Mouse (Mus musculus) hindbrain, postnatal 0 days (tissue): Measurements from ENCODE around the gene Lrrc8b. TPM values are rescaled to one million over a fixed set of nuclear protein-coding genes. Genes with fewer than 3 reads are reported as not detected.

Experiments used
- ATAC-seq: fragments of 200-750 bp; cut with Nextera tagmentation; 2 replicates; pipeline ENCODE4 v1.8.0; 2017; ENCODE audit warnings: mild to moderate bottlenecking, moderate TSS enrichment, moderate library complexity
- DNase-seq: peaks from one replicate; pipeline ENCODE4 v3.0.0-alpha.2; 2015; ENCODE audit warnings: low spot score
- H3K27ac ChIP-seq: fragments of 300-500 bp; sonication (generic); 2 replicates; pipeline ENCODE4 v1.5.1; 2014; ENCODE audit warnings: mild to moderate bottlenecking
- H3K27me3 ChIP-seq: fragments of 300-500 bp; sonication (generic); 2 replicates; pipeline ENCODE4 v1.6.1; 2014; ENCODE audit warnings: low read length, mixed read lengths; ENCODE audit not compliant: insufficient read depth
- H3K36me3 ChIP-seq: fragments of 300-500 bp; sonication (generic); 2 replicates; pipeline ENCODE4 v1.6.1; 2014; ENCODE audit warnings: low read length, mixed read lengths; ENCODE audit not compliant: insufficient read depth
- H3K4me1 ChIP-seq: fragments of 300-500 bp; sonication (generic); 2 replicates; pipeline ENCODE4 v1.6.1; 2014; ENCODE audit warnings: antibody characterized with exemption, low read length, mixed read lengths; ENCODE audit not compliant: insufficient read depth
- H3K4me2 ChIP-seq: fragments of 300-500 bp; sonication (generic); 2 replicates; pipeline ENCODE4 v1.6.1; 2014; ENCODE audit warnings: low read depth, mild to moderate bottlenecking, low read length, moderate library complexity, mixed read lengths
- H3K4me3 ChIP-seq: fragments of 300-500 bp; sonication (generic); 2 replicates; pipeline ENCODE4 v1.5.1; 2014; ENCODE audit warnings: low read length
- H3K9ac ChIP-seq: fragments of 300-500 bp; sonication (generic); replicated peaks from 2 replicates; pipeline ENCODE4 v1.6.1; 2014; ENCODE audit warnings: mild to moderate bottlenecking, low read length, moderate library complexity, mixed read lengths
- H3K9me3 ChIP-seq: fragments of 300-500 bp; sonication (generic); 2 replicates; pipeline ENCODE4 v1.6.1; 2016; ENCODE audit warnings: low read length, mixed read lengths
- CTCF ChIP-seq: IDR thresholded peaks from 2 replicates; pipeline ENCODE4 v1.5.1; 2016; ENCODE audit warnings: antibody characterized with exemption, control low read depth, low read depth
- whole genome bisulfite sequencing: fragments of 180-500 bp; shearing (Covaris S2); extraction: QIAGEN DNeasy Blood & Tissue Kit; methylation state at CpG from one replicate; pipeline ENCODE4 v1.1.7; 2014; 5-methylcytosine and 5-hydroxymethylcytosine counted together
- polyA plus RNA-seq: library from polyadenylated mRNA; unstranded; fragments of >200 nt; fragmentation: Nextera tagmentation; extraction: Ambion mirVana; gene quantifications from 2 replicates; pipeline ENCODE4 v1.2.1, GENCODE M21; 2015
- total RNA-seq: library from RNA; depleted of rRNA; stranded (reverse); fragments of >200 nt; gene quantifications from 2 replicates; pipeline ENCODE4 v1.2.3, GENCODE M21; 2014

The Lrrc8b gene
- total and polyA plus RNA-seq, 2 experiments from 2014 or later: 17.3 to 48.4 TPM

DNA sequence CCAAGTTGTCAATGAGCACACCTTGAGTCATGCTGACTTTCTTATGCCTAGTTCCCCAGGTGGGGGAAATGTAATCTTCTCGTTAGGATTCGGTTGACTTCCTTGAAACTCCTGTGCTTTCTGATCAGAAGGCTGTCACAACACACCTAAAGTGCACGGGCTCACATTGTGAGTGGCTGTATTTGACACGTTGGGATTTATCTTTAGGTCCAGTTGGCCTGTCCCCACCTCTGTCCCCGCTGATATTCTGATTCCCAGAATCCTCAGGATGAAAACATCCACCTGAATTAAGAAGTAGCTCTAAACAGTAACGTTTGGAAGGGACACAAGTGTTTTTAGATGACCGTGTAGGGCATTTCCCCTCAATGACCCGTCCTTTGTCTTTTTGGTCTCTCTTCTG, 1.6 kb downstream of the Lrrc8b start:
- ATAC-seq (no peak), DNase-seq (no peak)
- Histone ChIP-seq H3K9me3 (no peaks in the 10 kb centered on the region), H3K4me3 (no peak overlapping the region), H3K9ac (no peak overlapping the region), H3K36me3 (no peaks in the 10 kb centered on the region), H3K4me2 (peak overlapping the region; percentile 99; the same call in 1 of the 2 replicates), H3K27ac (no peak overlapping the region), H3K4me1 (no peaks in the 10 kb centered on the region), H3K27me3 (no peaks in the 10 kb centered on the region)
- WGBS: 80% methylated on average over 8 of the region's 8 CpGs
- TF ChIP-seq CTCF: no peak

DNA sequence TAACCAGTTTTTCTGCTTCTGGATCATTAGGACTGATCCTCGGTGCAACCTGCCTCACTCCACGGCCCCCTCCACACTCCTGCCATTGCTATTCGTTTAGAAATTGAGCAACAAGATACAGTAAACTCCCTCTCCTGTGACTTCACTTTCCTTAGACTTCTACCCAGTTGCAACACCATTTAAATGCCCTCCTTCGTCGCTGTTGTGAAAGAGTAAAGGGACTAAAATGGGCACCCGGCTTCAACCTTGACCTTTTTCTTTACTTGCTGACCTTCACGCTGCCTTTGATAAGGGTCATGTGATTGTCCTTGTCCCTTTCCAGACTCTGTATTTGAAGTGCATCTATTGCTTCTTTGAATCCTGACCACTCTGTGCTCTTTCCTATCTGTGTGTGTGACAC, 2.8 kb downstream of the Lrrc8b start:
- WGBS: 91% methylated on average over 7 of the region's 7 CpGs
- H3K4me2 ChIP-seq: no peak overlapping the region
- no peak overlapping the region for H3K27ac ChIP-seq
- H3K27me3 ChIP-seq: no peaks in the 10 kb centered on the region
- no peaks in the 10 kb centered on the region for H3K36me3 ChIP-seq
- TF ChIP-seq CTCF: no peak
- H3K9ac ChIP-seq: no peak overlapping the region
- H3K9me3 ChIP-seq: no peaks in the 10 kb centered on the region
- no peaks in the 10 kb centered on the region for H3K4me1 ChIP-seq
- no peak overlapping the region for H3K4me3 ChIP-seq
- no peak for DNase-seq
- ATAC-seq: no peak

DNA sequence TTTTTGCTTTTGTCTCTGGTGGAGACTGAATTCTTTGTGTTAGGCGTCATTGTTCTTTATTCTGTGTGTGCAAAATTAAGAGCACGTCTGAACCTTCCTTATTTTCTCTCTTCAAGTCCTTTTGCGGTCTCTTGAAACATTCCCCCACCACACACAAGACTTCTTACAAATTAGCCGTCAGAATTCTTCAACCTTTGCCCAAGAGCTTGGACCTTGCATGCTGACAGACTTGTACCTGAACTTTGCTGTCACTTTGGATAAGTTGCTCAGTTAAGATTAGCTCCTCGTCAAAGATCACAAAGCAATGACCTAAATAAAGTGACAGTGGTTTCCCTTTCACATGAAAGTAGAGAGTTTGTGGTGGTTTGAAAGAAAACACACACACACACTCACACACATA, 3.3 kb downstream of the Lrrc8b start:
- WGBS: 85% methylated on average over 5 of the region's 5 CpGs

DNA sequence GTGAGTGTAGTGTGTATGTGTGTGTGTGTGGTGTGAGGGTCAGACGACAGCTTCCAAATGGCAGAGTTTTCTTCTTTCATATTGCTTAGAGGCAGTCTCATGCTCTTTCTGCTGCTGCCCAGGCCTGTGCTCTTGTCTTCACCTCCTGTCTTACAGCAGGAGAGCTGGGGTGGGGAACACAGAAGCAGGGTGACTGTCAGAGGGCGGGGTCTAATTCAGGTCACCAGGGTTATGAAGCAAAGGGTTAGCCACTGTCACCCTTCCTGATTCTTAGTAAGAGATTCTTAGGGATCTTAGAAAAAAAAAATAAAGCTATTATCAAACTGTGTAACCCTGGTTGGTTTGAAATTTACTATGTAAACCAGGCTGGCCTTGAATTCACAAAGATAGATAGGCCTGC, 10.0 kb downstream of the Lrrc8b start:
- no peak overlapping the region for H3K9ac ChIP-seq
- no peaks in the 10 kb centered on the region for H3K9me3 ChIP-seq
- H3K4me3 ChIP-seq: no peak overlapping the region
- H3K27ac ChIP-seq: no peak overlapping the region
- no peak for TF ChIP-seq CTCF
- ATAC-seq (no peak), DNase-seq (no peak)
- H3K36me3 ChIP-seq: no peaks in the 10 kb centered on the region
- no peak overlapping the region for H3K4me2 ChIP-seq
- no peaks in the 10 kb centered on the region for H3K27me3 ChIP-seq
- H3K4me1 ChIP-seq: peaks cover 6% of the 10 kb centered on the region; the same call in 1 of the 2 replicates
- 98% methylated on average over 2 of the region's 2 CpGs for WGBS

More for the DNA sequence above, 3.3 kb downstream of the Lrrc8b start:
- Histone ChIP-seq H3K4me2 (no peak overlapping the region), H3K27ac (no peak overlapping the region), H3K9me3 (no peaks in the 10 kb centered on the region), H3K9ac (no peak overlapping the region), H3K4me1 (no peaks in the 10 kb centered on the region), H3K4me3 (no peak overlapping the region), H3K36me3 (no peaks in the 10 kb centered on the region), H3K27me3 (no peaks in the 10 kb centered on the region)
- ATAC-seq: no peak
- no peak for DNase-seq
- TF ChIP-seq CTCF: no peak

DNA sequence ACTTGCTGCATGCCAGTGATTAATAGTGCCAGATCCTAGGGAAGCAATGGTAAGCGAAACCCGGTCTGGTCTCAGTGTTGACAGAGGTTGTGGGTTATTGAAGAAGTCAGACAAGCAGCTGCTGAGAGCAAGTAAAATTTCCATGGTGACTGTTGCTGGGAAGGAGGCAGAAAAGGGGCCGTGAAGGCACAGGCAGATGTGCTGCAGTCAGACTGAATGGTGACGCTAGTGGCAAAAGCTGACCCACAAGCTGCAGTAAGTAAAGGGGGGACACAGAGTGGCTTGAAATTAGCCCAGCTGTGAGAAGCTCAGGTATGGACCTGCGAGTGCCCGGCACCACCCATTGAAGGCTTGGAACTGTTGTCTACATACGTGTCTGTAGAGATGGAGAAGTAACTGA, 11.8 kb downstream of the Lrrc8b start:
- Histone ChIP-seq H3K27ac (no peak overlapping the region), H3K4me2 (no peak overlapping the region), H3K36me3 (no peaks in the 10 kb centered on the region), H3K4me1 (peaks cover 6% of the 10 kb centered on the region; the same call in 1 of the 2 replicates), H3K9me3 (no peaks in the 10 kb centered on the region), H3K27me3 (no peaks in the 10 kb centered on the region), H3K4me3 (no peak overlapping the region), H3K9ac (no peak overlapping the region)
- DNase-seq (no peak), ATAC-seq (no peak)
- 67% methylated on average over 7 of the region's 7 CpGs for WGBS
- TF ChIP-seq CTCF: no peak

DNA sequence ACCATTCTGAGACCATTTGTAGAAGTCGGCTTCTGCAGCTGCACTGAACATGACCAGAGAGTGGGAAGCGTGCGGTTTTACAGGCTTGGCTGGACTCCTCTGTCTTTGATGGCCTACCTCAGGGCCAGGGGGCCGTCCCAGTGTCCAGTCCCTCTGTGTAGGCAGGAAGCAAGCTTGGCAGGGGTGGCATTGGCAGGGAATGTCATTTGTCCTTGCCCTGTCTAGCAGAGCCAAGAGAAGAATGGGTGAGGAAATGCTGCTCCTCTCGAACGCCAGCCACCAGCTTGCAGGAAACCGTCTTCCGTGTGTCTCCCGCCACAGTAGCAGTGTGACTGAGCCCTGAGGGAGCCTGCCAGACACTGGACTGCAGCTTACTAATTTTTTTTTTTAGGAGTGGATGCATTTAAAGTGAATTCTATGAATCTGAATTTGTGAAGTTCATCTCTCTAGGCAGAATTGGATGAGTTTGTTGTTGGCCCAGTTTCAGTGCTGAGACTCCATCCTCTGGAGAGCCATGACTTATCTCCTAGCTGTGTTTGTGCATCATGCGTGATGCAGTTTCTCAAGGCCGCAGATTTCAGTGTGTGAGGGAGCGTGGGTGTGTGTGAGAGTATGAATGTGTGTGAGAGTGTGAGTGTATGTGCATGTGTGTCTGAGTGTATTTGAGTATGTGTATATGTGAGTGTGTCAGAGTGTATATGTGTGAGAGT, 12.8 kb downstream of the Lrrc8b start:
- no peaks in the 10 kb centered on the region for H3K36me3 ChIP-seq
- H3K27ac ChIP-seq: peak overlapping the region; percentile 54
- DNase-seq (peak; percentile 51), ATAC-seq (peak; percentile 82)
- no peak overlapping the region for H3K9ac ChIP-seq
- H3K27me3 ChIP-seq: no peaks in the 10 kb centered on the region
- WGBS: 44% methylated on average over 12 of the region's 12 CpGs
- TF ChIP-seq CTCF: no peak
- peaks cover 6% of the 10 kb centered on the region; the same call in 1 of the 2 replicates for H3K4me1 ChIP-seq
- H3K4me2 ChIP-seq: peak overlapping the region; percentile 16; the same call in 1 of the 2 replicates
- H3K4me3 ChIP-seq: no peak overlapping the region
- no peaks in the 10 kb centered on the region for H3K9me3 ChIP-seq

DNA sequence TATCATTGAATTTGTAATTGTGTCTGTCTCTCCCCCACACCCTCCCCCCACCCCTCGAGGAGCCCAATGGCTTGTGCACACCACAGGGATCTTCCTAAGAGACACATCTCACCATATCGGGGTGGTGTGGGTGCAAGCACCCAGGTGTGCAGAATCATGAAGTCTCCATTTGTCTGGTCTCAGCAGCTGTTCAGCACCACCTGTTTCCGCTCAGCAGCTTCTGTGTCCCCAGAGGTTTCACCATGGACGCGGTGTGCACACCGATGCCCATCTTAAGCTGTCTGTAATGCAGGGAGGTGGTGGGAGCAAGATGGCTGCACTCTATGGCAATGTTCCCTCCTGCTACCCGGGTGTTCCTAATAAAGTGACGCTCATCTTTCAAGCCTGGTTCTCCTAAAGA, 14.6 kb downstream of the Lrrc8b start:
- Histone ChIP-seq H3K4me2 (no peak overlapping the region), H3K27ac (no peak overlapping the region), H3K9ac (no peak overlapping the region), H3K4me3 (no peak overlapping the region), H3K27me3 (no peaks in the 10 kb centered on the region), H3K36me3 (no peaks in the 10 kb centered on the region), H3K9me3 (no peaks in the 10 kb centered on the region), H3K4me1 (peaks cover 6% of the 10 kb centered on the region; the same call in 1 of the 2 replicates)
- no peak for TF ChIP-seq CTCF
- no peak for DNase-seq
- 0 out of 2 replicates have a peak, but pooled peaks have one; percentile 3 for ATAC-seq
- WGBS: 87% methylated on average over 8 of the region's 8 CpGs
